Mouse (Mus musculus) liver, postnatal 0 days (tissue): Measurements from ENCODE around the gene Prkacb.

Experiments
- CTCF ChIP-seq: sonication (generic); IDR thresholded peaks from 2 replicates; pipeline ENCODE4 v1.5.1; 2016; ENCODE audit warnings: antibody characterized with exemption, low read depth
- EP300 ChIP-seq: IDR thresholded peaks from 2 replicates; pipeline ENCODE4 v1.6.1; 2016; ENCODE audit warnings: antibody characterized with exemption, low read depth, mild to moderate bottlenecking

- TF ChIP-seq CTCF (no peak), EP300 (no peak)
These were observed 77.7 kb downstream of the Prkacb start for GRCm38 (mm10) chr3:146734907-146735629.
